Mouse (Mus musculus) neural tube, embryonic 10.5 days (tissue): ENCODE measurements around the gene Icam4.
A peak's percentile ranks its signal among the peaks of the same experiment; 100 is the strongest.
"Not testable (repeated sequence)": the region's sequence is repeated elsewhere in the genome, so short reads cannot be mapped to it uniquely, and the experiment has no call there.

Source experiments
- DNase-seq: peaks from one replicate; pipeline ENCODE4 v3.0.0-alpha.2; 2017; ENCODE audit warnings: low spot score; ENCODE audit errors: extremely low spot score

The Icam4 gene

GRCm38 (mm10) chr9:21029291-21030054, at the start of gene Icam4:
Icam4 (plus strand) TSS chr9:21029373.
- DNase-seq, result peak; percentile 87

GRCm38 (mm10) chr9:20979769-20980168, 49.4 kb upstream of the Icam4 start:
- DNase-seq, result no peak

- no peak for DNase-seq
These were observed 47.0 kb upstream of the Icam4 start for GRCm38 (mm10) chr9:20982171-20982570.

GRCm38 (mm10) chr9:20983169-20983568, 46.0 kb upstream of the Icam4 start:
- no peak for DNase-seq

- no peak for DNase-seq
These were observed 42.1 kb upstream of the Icam4 start for GRCm38 (mm10) chr9:20986952-20987686.

GRCm38 (mm10) chr9:20987953-20988352, 41.2 kb upstream of the Icam4 start:
- no peak for DNase-seq

GRCm38 (mm10) chr9:20990861-20991260, 38.3 kb upstream of the Icam4 start:
- DNase-seq, result no peak

GRCm38 (mm10) chr9:20991587-20991986, 37.6 kb upstream of the Icam4 start:
- DNase-seq, result no peak

- no peak for DNase-seq
These were observed 35.8 kb upstream of the Icam4 start for GRCm38 (mm10) chr9:20993165-20993898.

GRCm38 (mm10) chr9:20995069-20995468, 34.1 kb upstream of the Icam4 start:
- DNase-seq, result no peak

- DNase-seq, result no peak
These were observed 32.1 kb upstream of the Icam4 start for GRCm38 (mm10) chr9:20997065-20997464.

GRCm38 (mm10) chr9:20998337-20998736, 30.8 kb upstream of the Icam4 start:
- not testable (repeated sequence) for DNase-seq

- DNase-seq, result no peak
These were observed 28.4 kb upstream of the Icam4 start for GRCm38 (mm10) chr9:21000811-21001210.

- DNase-seq, result no peak
These were observed 27.4 kb upstream of the Icam4 start for GRCm38 (mm10) chr9:21001651-21002200.

- no peak for DNase-seq
These were observed 26.9 kb upstream of the Icam4 start for GRCm38 (mm10) chr9:21002270-21002626.

- DNase-seq, result peak; percentile 95
These were observed 26.3 kb upstream of the Icam4 start, which contains the start of gene Mrpl4 for GRCm38 (mm10) chr9:21002627-21003551. Mrpl4 (plus strand) TSS chr9:21002738.

GRCm38 (mm10) chr9:21007313-21007952, 21.7 kb upstream of the Icam4 start:
- no peak for DNase-seq

GRCm38 (mm10) chr9:21008007-21008406, 21.2 kb upstream of the Icam4 start:
- no peak for DNase-seq

GRCm38 (mm10) chr9:21010362-21010761, 18.8 kb upstream of the Icam4 start:
- no peak for DNase-seq

- not testable (repeated sequence) for DNase-seq
These were observed 18.1 kb upstream of the Icam4 start for GRCm38 (mm10) chr9:21010939-21011541.
